Mouse (Mus musculus): ENCODE results near the gene Flt1.

Gene Flt1

DNA sequence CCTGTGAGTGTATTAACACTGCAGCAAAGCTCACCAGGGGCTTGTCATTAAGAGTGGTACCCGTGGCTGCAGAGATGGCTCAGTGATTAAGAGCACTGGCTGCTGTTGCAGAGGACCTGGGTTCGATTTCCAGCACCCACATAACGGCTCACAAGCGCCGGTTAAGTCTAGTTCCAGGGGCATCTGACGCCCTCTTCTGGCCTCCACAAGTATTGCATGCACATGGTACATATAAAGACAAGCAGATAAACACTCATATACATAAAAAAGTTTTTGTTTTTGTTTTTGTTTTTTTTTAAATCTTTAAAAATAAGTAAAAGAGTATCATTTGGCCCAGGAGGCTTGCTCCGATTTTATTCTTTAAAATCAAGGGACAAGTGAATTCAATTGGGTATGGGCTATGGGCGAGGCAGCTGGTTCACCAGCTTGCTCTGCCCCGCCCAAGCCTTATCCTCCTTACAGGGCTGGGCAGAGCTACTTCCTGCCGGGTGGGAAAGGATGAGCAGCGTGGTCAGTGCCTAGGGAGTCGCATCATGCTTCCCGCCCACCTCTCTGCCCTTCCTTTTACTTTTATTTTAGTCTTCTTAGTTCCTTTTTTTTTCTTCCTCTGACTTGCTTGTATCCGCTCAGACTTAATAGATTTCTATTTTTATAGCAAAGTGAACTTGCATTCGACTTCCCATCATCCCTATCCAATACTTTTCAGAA is 57.0 kb downstream of the Flt1 start:
- DNase-seq (ENCODE audit: low spot score in 2 of 2), result no peak

DNA sequence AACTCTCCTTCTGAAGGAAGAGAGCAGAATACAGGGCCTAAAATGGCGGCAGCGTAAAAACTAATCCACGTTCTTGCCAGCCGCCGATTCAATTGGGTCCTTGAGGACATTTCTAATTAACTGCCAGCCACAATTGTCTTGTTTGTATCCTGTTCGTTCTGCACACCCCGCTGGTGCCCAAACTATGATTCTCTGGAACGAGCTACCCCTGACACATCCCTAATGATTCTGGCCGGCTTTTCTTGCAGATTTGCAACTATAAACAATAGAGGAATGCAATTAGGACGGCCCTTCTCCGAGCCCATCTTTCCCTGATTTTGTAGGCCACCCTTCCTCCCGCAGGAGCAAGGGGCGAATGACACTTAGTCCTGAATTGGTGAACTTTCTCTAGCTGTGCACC is 59.9 kb downstream of the Flt1 start:
- DNase-seq (ENCODE audit: low spot score in 2 of 2), result no peak

DNA sequence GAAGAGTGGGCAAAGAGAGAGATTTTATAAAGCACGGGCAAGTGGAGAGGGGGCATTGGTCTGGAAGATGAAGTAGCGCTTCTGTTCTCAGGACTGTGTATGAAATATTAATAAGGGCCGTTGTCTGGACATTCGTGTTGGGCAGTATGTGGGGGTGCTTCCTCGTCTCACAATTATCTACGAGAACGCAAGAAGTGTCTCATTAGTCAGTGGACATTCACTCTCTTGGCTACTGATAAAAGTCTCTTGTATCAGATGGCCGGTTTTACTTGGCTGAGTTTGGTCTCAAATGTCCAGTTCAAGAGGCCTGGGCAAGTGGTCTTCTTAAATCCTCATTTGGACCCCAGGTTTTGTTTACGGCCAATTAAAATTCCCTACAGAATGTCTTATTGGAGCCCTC is 60.4 kb downstream of the Flt1 start:
- no peak for DNase-seq (ENCODE audit: low spot score in 2 of 2)

DNA sequence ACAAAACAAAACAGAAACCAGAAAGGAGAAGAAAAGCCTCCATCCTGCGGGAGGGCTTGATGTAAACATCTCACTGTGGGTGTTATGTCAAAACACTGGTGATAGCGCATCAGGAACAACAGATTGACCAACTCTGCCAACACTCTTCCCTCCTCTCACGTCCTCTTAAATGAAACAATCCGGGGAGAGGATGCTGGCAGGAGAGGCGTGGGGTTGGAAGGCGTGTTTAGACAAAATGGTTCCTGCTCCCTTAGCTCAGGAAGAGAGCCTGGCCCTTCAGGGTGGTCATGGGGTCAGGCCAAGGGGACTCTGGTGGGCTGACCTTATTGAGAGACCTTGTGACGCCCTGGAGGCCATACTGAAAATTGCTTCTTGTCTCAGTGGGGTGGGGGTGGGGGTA is 65.9 kb downstream of the Flt1 start:
- DNase-seq (ENCODE audit: low spot score in 2 of 2), result no peak

DNA sequence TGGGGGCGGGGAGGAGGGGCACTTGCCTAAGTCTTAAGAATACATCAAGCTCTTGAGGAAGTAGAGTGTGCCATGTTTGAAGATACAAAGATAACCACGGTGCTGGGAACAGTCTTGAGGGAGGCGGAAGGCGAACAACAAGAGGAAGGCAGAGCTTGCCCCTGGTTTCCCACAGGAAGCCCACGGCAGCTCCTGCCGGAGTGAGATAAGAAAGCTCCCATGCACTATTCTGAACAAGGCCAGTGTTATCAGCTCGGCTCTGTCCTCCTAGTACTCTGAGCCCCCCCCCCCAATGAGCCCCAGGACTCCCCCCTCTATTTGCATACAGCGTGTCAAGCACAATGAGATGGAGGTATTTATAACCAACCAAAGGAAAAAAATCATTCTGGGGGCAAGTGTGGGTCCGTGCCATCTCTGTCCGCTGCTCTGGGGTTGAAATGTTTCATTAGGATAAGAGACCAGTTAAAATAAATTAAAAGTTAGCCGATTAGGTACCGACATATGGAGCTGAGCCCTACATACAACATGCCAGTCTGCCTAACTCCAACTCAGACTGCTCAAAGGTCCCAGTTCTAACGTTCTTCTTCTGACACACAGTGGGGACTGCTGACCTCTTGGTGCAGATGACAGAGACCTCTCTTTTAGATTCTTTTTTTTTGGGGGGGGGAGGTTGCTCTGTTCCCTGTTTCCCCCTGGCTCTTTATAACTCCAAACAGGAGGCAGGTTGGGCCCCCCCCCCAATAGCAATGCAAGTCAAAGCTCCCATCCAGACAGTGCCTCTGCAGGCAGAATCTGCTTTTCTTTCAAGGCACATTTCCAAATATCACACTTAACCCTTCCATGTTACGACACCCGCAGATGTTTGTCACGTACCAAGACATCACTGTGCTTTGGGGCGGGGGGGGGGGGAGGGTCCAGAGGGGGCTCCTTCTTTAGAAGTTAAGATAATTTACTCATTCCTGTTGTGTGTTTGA is 67.6 kb downstream of the Flt1 start:
- DNase-seq (ENCODE audit: low spot score in 2 of 2), result no peak

DNA sequence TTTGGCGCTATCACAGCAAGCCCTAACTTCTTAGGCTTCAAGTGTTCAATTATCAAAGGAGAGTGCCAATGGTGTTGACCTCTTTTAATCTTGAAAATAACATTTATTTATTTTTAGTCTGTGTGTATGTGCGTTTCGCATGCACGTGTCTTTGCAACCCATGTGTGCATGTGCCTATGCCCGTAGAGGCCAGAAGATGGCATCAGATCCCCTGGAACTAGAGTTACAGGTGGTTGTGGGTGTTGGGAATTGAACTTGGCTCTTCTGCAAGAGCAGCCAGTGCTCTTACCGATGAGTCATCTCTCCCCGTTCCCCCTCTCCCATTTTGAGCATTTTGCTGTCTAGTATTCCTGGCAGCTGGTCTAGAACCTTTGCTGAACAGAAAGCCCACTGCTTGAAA is 70.0 kb downstream of the Flt1 start:
- DNase-seq (ENCODE audit: low spot score in 2 of 2), result no peak

DNA sequence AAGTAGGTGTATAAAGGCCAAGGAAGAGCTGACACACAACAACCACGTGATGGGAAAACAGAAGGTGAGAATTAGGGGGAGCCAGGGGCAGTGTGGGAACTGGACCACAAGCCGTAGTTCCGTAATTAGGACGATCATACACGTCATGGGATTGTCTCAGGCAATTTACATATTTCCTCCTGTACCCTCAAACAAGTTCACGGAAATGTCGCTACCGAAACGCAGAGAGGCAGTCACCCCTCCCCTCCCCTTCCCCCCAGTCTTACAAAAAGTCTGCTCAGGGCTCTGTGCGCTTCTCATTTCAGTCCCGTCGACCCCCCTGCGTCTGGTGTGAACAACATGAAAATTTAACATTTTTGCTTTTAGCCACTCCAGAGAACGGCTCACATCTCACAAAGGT is 74.6 kb downstream of the Flt1 start:
- no peak for DNase-seq (ENCODE audit: low spot score in 2 of 2)

DNA sequence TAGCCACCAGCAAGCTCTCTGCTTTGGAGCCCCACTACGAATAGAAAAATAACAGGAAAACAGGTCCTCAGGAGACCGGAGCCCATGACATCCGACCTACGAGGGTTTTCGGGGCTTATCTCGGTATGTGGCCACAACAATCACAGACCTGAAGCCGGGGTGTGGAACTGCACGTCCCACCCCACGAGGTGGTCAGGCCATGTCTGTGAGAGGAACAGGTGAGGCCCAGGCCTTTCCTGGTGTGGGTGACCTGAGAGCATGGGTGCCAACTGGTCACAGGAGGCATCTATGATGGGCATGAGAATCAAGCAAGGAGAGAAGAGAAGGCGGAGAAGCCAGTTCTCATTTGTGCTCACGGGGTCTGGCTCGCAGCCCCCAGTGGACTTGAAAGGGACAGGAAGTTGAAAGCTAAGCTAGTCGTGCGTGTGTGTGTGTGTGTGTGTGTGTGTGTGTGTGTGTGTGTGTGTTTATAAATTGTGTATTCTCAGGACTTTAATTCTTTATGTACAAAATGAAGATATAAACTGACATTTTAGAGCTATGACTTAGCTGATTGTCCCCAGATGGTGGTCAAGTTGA is 79.4 kb downstream of the Flt1 start:
- DNase-seq (ENCODE audit: low spot score in 2 of 2), result no peak

DNA sequence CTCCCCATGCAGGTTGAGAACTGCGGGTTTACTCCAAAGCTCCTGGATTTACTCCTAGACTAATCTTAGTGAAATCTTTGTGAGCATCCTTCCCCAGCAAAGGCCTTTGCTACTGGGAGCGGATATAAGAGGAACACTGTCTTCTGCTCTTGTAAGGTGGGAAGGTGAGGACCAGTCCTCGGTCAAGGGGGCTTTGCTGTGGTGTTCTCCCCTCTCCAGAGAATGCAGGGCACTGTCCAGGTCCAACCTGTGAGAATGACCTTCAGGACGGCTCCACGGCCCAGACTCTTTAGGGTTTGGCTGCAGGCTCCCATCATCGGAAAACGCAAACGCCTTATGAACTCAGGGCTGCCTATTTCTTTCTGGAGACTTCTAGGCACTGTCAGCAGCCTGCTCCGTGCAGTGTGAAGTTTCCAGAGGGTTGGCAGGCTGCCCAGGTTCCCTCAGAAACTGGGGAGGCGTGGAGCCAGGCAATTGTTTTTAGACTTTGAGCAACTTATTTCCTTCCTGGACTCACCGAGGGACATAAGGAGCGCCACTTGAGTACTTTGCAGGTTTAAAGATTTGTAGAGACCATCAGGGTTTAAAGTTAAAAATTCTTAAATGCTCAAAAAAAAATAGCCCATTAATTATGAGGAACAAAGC is 80.7 kb downstream of the Flt1 start:
- peak; percentile 45 to 61 for DNase-seq (ENCODE audit: low spot score in 2 of 2)

DNA sequence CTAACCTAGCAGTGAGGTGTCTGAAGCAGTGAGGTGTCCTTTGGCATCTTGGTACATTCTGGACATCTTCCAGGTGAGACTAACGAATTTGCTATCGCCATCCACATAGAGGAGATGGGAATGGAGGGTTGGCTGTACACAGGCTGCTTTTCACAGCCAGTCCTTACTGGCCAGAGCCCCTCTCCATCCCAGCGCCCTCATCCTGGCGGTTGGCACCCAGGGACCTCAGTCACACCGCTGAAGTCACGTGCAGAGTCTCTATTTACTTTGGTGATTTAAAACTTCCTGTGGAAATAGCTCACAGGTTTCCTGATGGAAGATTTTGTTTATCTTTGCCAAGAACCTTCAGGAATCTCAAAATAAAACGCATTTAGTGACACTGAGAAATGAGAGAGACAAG is 84.4 kb downstream of the Flt1 start:
- no peak for DNase-seq (ENCODE audit: low spot score in 2 of 2)

DNA sequence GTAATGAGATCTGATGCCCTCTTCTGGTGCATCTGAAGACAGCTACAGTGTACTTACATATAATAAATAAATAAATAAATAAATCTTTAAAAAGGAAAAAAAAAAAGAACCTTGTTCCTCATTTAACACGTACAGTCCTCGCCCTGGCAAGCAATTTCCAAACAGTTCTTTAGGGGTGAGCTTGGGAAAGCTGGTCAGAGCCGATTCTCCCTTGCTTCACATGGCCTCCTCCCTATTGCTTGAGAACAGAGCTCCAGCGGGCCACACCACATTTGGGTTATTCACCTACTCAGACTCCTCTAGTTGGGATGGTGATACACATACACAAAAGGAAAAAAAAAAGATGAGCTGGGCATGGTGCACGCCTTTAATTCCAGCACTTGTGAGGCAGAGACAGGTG is 85.9 kb downstream of the Flt1 start:
- no peak for DNase-seq (ENCODE audit: low spot score in 2 of 2)

DNA sequence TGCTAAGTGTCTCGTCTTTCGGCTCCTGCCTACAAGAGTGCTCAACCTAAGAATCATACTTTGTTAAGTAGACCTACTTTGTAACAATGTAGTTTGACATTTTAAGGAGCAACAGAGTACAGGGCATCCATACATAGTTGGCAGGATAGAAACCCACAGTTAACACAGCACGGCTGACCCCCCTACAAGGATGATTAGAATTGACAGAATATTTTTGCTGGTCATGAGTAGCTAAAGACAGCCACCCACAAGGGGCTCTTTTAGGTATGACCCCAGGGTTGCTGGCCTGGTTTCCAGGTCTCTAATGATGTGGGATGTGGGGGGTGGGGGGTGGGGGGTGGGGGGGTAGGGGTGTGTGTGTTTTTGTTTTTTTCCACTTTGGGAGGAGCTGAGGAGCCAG is 89.1 kb downstream of the Flt1 start:
- no peak for DNase-seq (ENCODE audit: low spot score in 2 of 2)

DNA sequence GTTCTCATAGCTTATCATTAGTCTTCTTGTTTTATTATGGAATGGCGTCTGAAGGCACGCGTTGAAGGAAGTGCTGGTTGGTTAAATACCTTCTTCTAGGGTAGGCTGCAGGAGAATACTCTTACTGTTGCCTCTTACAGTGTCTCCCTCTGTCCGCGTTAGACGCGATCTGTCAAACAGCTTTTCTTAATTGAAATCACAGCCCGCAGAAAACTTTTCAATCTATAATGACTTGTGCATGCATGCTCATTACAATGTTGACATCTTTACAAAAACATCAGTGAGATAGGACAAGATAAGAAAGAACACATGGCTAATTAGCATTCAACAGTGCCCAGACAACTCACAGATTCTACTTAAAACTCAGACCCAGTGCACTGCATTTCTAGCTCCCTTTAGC is 89.9 kb downstream of the Flt1 start:
- no peak for DNase-seq (ENCODE audit: low spot score in 2 of 2)

DNA sequence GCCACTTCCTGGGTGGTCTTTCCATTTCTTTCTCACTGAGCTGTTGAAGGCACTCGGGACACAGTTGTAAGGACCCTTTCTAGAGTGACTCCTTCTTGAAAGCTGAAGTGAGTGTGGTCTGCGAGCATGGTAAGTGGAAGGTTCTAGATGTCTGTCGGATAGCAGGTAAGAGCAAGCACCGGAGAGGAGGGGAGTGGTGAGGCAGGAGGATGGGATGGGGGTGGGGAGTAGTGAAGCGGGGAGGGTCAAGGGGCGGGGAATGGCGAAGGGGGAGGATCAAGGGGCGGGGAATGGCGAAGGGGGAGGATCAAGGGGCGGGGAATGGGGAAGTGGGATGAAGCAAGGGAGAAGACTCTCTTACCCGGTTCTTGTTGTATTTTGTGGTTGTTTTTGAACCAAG is 91.8 kb downstream of the Flt1 start:
- no peak for DNase-seq (ENCODE audit: low spot score in 2 of 2)

DNA sequence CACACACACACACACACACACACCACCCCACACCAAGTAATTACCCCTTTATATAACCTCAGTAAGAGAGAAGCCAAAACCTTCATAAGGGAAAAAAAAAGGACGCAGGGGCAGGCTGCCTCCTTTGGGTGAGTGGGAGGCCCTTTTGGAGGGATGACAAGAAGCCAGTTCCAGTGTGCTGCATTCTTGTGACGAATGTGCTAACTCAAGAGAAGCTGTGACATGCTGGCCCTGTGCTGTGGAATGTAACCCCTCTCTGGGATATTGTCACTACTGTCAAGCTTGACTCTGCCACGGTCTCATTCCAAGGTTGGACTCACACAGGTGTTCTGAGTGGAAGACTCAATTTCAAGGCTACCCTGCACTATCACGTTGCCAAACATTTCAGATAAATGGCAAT is 93.1 kb downstream of the Flt1 start:
- DNase-seq (ENCODE audit: low spot score in 2 of 2), result no peak

DNA sequence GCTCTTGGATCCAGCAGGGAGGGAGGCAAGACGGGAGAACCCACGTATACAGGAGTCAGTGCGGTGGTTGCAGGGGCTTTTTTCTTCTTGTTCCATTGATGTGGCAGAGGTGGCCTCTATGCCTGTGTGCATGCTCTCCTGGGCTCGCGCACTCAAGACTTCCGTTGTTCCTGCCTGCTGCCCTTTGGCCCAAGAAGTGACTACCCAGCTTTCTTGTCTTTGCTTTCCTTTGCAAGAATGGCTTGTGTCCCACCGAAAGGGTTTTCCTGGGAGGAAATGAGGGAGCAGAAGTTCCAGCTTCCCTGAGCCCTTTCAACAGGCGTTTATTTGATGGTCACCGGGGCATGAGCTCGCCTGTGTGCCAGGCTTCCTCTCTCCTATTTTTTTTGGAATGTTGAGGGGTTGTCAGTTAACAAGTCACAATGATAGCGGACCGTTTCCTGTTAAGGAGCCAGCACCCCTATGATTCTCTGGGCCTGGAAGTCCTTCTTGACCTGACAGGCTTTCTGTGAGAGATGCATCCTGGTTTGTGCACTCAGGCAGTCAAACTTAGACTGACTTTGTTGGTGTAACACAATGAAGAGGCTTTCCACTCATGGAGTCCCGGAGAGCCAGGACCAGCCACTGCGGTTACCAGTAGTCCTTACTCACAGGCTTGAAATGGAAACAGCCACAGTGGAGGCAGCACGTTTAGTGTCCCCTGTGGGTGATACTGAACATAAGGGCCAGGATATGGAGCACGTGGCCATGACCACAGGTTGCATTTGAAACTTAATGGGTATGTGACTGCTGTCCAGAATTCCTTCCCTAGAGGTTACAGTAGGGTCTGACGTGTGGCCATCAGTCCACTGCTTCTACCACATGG is 95.2 kb downstream of the Flt1 start:
- DNase-seq (ENCODE audit: low spot score in 2 of 2), result no peak

DNA sequence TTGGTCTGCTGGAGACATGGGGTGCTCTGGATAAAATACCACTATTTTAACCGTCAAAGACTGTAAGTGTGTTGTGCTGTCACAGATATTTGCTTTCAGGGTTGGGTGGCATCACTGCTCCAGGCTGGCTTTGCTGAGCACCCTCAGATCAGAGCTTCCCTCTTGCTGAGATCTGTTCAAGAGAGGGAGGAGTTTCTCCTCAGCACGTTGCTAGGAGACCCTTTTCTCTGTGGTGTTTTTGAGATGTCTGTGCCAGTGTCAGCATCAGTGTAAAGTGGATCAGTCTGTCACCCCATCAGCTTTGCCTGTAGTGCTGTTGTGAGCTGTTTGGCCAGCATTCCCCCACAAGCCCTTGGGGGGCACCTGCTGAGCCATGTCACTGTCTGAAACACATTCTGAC is 98.9 kb downstream of the Flt1 start:
- peak; percentile 18 for DNase-seq (ENCODE audit: low spot score in 2 of 2)

DNA sequence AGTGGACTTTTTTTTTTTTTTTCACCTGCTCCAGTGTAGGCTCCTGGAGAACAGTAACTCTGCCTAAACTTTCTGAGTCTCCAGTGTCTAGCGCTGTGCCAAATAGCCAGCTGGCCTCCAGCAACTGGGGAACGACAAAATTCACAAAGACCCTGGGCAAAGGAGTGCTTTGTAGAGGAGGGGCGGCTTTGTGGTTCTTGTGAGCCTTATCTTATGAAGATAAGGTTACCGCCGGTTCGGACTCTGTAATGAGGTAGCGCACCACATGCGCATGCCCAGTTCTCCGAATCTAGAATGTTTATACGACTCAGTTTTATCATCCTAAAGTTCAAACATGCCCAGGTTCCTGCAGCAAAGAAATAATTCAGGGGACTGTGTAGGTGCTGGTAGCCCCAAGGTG is 102.1 kb downstream of the Flt1 start:
- DNase-seq (ENCODE audit: low spot score in 2 of 2), result no peak

DNA sequence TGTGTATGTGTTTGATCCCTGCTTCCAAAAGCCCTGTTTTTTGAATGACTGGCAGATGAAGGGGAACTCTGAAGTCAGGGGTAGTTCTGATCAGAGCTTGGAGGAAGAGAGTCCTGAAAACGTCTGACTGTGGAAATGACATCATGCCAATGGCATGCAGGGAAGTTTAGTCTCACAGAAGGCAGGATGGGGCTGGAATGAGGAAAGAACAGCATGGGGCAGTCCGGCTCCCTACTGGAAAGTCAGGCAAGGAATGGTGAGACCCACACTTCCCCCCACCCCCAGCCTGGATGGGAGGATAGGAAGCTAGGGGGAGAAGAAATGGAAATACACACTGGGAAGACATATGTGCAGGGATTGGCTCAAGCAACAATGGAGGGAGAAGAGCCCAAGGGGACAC is 105.6 kb downstream of the Flt1 start:
- DNase-seq (ENCODE audit: low spot score in 2 of 2), result no peak

DNA sequence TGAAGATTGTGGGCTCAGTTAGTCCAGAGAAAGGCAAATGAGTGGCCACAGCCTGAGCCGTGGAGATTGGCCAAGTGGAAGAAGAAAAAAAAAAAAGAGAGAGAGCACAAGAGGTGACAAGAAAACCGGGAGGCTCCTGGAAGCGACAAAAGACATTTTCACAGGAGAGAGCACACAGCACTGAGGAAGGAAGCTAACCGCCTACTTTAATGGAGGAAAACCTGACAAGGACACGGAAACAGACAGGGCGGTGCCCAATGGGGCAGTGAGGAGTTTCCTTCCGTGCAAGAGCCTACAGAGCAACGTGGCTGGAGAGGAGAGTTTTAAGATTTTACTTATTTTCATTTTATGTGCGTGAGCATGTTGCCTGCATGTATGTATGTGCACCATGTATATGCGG is 107.6 kb downstream of the Flt1 start:
- no peak for DNase-seq (ENCODE audit: low spot score in 2 of 2)

DNA sequence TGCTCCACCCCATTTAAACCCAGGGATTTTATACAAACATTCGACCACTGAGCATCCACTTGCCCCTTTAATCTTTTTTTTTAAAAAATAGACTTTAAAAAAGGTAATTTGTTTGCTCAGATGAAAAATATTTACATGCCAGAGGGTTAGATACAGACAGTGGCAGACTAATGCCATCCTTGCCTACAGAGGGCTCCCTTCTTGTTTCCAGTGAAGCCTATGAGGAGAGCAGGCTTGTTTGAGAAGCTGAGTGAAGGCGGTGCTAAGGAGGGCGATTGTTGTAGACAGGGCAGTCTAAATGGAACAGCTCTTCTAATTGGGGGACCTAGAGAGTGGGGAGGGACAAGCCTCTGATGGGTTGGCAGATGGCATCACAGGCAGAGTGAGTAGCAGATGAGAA is 109.4 kb downstream of the Flt1 start:
- no peak for DNase-seq (ENCODE audit: low spot score in 2 of 2)

Data from frontal cortex, postnatal 10 days (tissue).